Mouse (Mus musculus): ENCODE measurements at regions not wholly inside any gene's neighbourhood (a gene's known extent, or its start where the extent isn't known, plus 50 kb on each side); places are given as distances from the start of the nearest gene placed in this dataset.

DNA sequence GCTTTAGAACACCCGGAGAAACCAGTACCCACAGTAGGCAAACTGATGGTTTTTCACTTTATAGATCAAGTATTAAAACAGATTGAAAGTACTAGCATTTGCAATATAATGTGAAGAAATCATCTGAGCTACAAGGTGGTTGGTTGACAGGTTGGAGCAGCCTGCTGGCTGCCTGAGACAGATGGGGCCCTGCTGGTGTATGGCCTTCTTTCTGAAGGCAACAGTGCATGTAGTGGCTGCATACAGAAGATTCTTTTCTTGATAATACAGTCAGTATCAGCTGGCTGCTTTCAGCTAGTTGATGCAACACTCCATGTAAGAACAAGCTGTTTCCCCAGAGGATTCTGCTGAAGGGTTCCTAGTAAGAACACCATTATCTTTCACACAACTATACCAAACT, 720.6 kb downstream of the Tlr4 start:
- in situ Hi-C loops (cut with MboI; ENCODE audit: low sequenced_read_pairs in 2 of 2, unreplicated experiment in 2 of 2): no loop called here
- Histone ChIP-seq H3K9me3 (ENCODE audit: control insufficient read depth, insufficient read depth, low read depth, low read length) (no peaks in the 10 kb centered on the region), H3K9ac (ENCODE audit: insufficient read depth, low read depth, low read length, poor library complexity, severe bottlenecking) (no peak overlapping the region), H3K36me3 (ENCODE audit: control insufficient read depth, insufficient read depth, low read length, poor library complexity, severe bottlenecking) (no peaks in the 10 kb centered on the region), H3K4me3 (ENCODE audit: insufficient read depth in 1 of 2, low read depth in 1 of 2, low read length in 2 of 2, poor library complexity in 1 of 2, severe bottlenecking in 1 of 2) (no peak overlapping the region), H3K27ac (ENCODE audit: insufficient read depth, low read depth, low read length, poor library complexity, severe bottlenecking) (no peak overlapping the region), H3K4me1 (ENCODE audit: control insufficient read depth in 2 of 2, insufficient read depth in 2 of 2, low read length in 2 of 2, poor library complexity in 1 of 2) (no peaks in the 10 kb centered on the region)
- no peak for TF ChIP-seq ZC3H11A (IDR thresholded peaks at IDR 0.05; ENCODE audit: borderline replicate concordance, low read depth, low read length)
- no peak for TF ChIP-seq HCFC1 (IDR thresholded peaks at IDR 0.05; ENCODE audit: borderline replicate concordance, insufficient read depth, low read length)
- TF ChIP-seq MAFK (IDR thresholded peaks at IDR 0.05; ENCODE audit: insufficient read depth, low read depth, low read length): no peak
- no peak for TF ChIP-seq ZNF384 (IDR thresholded peaks at IDR 0.05; ENCODE audit: low read depth, low read length)
- TF ChIP-seq CHD2 (IDR thresholded peaks at IDR 0.05; ENCODE audit: low read depth, low read length): no peak
- no peak for DNase-seq (ENCODE audit: low read depth, low spot score)

DNA sequence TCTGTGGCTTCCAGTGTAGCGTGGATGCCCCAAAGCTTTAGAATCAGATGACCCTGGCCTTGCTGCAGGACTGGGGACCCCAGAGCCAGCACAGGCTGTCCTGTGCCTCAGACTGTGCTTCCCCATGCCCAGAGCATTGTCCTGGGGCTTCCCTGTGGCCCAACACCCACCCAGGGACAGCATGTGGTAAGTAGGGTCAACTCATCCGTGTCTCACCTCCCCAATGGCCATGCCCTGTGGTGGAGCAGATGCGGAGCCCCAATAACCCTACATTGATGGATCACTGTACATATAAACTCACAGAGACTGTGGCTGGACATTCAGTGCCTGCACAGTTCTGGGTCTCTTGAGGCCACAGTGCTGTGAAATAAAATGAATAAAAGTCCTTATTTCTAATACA, 726.1 kb downstream of the Tlr4 start:
- H3K9ac ChIP-seq (ENCODE audit: insufficient read depth, low read depth, low read length, poor library complexity, severe bottlenecking): no peak overlapping the region
- no peaks in the 10 kb centered on the region for H3K9me3 ChIP-seq (ENCODE audit: control insufficient read depth, insufficient read depth, low read depth, low read length)
- no peak overlapping the region for H3K4me3 ChIP-seq (ENCODE audit: insufficient read depth in 1 of 2, low read depth in 1 of 2, low read length in 2 of 2, poor library complexity in 1 of 2, severe bottlenecking in 1 of 2)
- in situ Hi-C loops (cut with MboI; ENCODE audit: low sequenced_read_pairs in 2 of 2, unreplicated experiment in 2 of 2): no loop called here
- no peaks in the 10 kb centered on the region for H3K4me1 ChIP-seq (ENCODE audit: control insufficient read depth in 2 of 2, insufficient read depth in 2 of 2, low read length in 2 of 2, poor library complexity in 1 of 2)
- no peak for TF ChIP-seq CHD2 (IDR thresholded peaks at IDR 0.05; ENCODE audit: low read depth, low read length)
- TF ChIP-seq HCFC1 (IDR thresholded peaks at IDR 0.05; ENCODE audit: borderline replicate concordance, insufficient read depth, low read length): no peak
- no peak for TF ChIP-seq MAFK (IDR thresholded peaks at IDR 0.05; ENCODE audit: insufficient read depth, low read depth, low read length)
- no peak for TF ChIP-seq ZNF384 (IDR thresholded peaks at IDR 0.05; ENCODE audit: low read depth, low read length)
- no peak for TF ChIP-seq ZC3H11A (IDR thresholded peaks at IDR 0.05; ENCODE audit: borderline replicate concordance, low read depth, low read length)
- no peak for DNase-seq (ENCODE audit: low read depth, low spot score)
- no peaks in the 10 kb centered on the region for H3K36me3 ChIP-seq (ENCODE audit: control insufficient read depth, insufficient read depth, low read length, poor library complexity, severe bottlenecking)
- H3K27ac ChIP-seq (ENCODE audit: insufficient read depth, low read depth, low read length, poor library complexity, severe bottlenecking): no peak overlapping the region

DNA sequence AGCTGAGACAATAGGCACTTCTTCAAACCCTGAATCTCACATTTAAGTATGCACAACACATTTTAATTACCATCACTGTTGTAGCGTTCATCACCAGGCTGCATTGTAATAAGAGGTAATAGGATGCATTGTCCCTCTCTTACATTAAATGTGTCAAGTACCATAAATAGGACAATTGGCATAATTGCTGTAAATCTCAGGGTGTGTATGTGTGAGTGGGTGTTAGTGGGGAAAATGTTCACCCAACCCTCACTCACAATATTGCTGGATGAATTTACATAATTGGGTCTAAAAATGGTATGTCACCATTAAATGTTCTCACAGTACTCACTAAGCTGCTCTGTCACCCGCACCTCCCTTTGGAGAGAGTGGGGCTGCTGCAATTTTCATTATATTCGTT, 747.4 kb downstream of the Tlr4 start:
- H3K36me3 ChIP-seq (ENCODE audit: control insufficient read depth, insufficient read depth, low read length, poor library complexity, severe bottlenecking): no peaks in the 10 kb centered on the region
- no peak overlapping the region for H3K4me3 ChIP-seq (ENCODE audit: insufficient read depth in 1 of 2, low read depth in 1 of 2, low read length in 2 of 2, poor library complexity in 1 of 2, severe bottlenecking in 1 of 2)
- in situ Hi-C loops (cut with MboI; ENCODE audit: low sequenced_read_pairs in 2 of 2, unreplicated experiment in 2 of 2): no loop called here
- DNase-seq (ENCODE audit: low read depth, low spot score): no peak
- H3K4me1 ChIP-seq (ENCODE audit: control insufficient read depth in 2 of 2, insufficient read depth in 2 of 2, low read length in 2 of 2, poor library complexity in 1 of 2): no peaks in the 10 kb centered on the region
- no peak overlapping the region for H3K9ac ChIP-seq (ENCODE audit: insufficient read depth, low read depth, low read length, poor library complexity, severe bottlenecking)
- no peaks in the 10 kb centered on the region for H3K9me3 ChIP-seq (ENCODE audit: control insufficient read depth, insufficient read depth, low read depth, low read length)
- H3K27ac ChIP-seq (ENCODE audit: insufficient read depth, low read depth, low read length, poor library complexity, severe bottlenecking): no peak overlapping the region
- TF ChIP-seq HCFC1 (IDR thresholded peaks at IDR 0.05; ENCODE audit: borderline replicate concordance, insufficient read depth, low read length) (no peak), ZNF384 (IDR thresholded peaks at IDR 0.05; ENCODE audit: low read depth, low read length) (no peak), CHD2 (IDR thresholded peaks at IDR 0.05; ENCODE audit: low read depth, low read length) (no peak)

DNA sequence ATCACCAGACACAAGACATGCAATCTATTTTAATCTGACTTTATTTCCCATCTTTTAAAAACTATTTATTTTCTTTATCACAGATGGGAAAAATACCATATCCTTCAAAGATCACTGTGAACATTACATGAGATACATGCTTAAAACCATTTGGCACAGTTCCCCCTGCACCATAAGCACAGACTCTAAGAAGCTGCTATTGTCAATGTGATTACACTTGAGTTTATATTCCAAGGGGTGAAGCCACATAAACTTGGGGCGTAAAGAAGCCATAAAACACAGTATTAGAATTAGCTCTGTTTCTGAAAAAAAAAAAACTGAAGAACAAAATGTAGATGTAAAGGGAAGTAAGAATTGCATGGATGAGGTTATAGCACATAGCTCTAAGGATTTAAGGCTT, 762.1 kb downstream of the Tlr4 start:
- TF ChIP-seq ZNF384 (IDR thresholded peaks at IDR 0.05; ENCODE audit: low read depth, low read length) (no peak), CHD2 (IDR thresholded peaks at IDR 0.05; ENCODE audit: low read depth, low read length) (no peak), HCFC1 (IDR thresholded peaks at IDR 0.05; ENCODE audit: borderline replicate concordance, insufficient read depth, low read length) (no peak), ZC3H11A (IDR thresholded peaks at IDR 0.05; ENCODE audit: borderline replicate concordance, low read depth, low read length) (no peak), MAFK (IDR thresholded peaks at IDR 0.05; ENCODE audit: insufficient read depth, low read depth, low read length) (no peak)
- no peak for DNase-seq (ENCODE audit: low read depth, low spot score)
- in situ Hi-C loops (cut with MboI; ENCODE audit: low sequenced_read_pairs in 2 of 2, unreplicated experiment in 2 of 2): no loop called here

More for the DNA sequence above, 762.1 kb downstream of the Tlr4 start:
- H3K9me3 ChIP-seq (ENCODE audit: control insufficient read depth, insufficient read depth, low read depth, low read length): no peaks in the 10 kb centered on the region
- H3K27ac ChIP-seq (ENCODE audit: insufficient read depth, low read depth, low read length, poor library complexity, severe bottlenecking): no peak overlapping the region
- no peak overlapping the region for H3K4me3 ChIP-seq (ENCODE audit: insufficient read depth in 1 of 2, low read depth in 1 of 2, low read length in 2 of 2, poor library complexity in 1 of 2, severe bottlenecking in 1 of 2)
- no peak overlapping the region for H3K9ac ChIP-seq (ENCODE audit: insufficient read depth, low read depth, low read length, poor library complexity, severe bottlenecking)
- H3K4me1 ChIP-seq (ENCODE audit: control insufficient read depth in 2 of 2, insufficient read depth in 2 of 2, low read length in 2 of 2, poor library complexity in 1 of 2): no peaks in the 10 kb centered on the region
- no peaks in the 10 kb centered on the region for H3K36me3 ChIP-seq (ENCODE audit: control insufficient read depth, insufficient read depth, low read length, poor library complexity, severe bottlenecking)

All from ES-E14 (cell line).